Mouse (Mus musculus) liver, embryonic 15.5 days (tissue): ENCODE measurements around the gene Mstn. TPM values are rescaled to one million over a fixed set of nuclear protein-coding genes. Genes with fewer than 3 reads are reported as not detected.
A peak's percentile ranks its signal among the peaks of the same experiment; 100 is the strongest.

Source experiments
- ATAC-seq: fragments of 200-750 bp; cut with Nextera tagmentation; 2 replicates; pipeline ENCODE4 v1.8.0; 2017; ENCODE audit warnings: moderate number of reproducible peaks, mild to moderate bottlenecking, moderate library complexity; ENCODE audit not compliant: insufficient read depth
- H3K27ac ChIP-seq: fragments of 300-500 bp; sonication (generic); replicated peaks from 2 replicates; pipeline ENCODE4 v1.5.1; 2015; ENCODE audit warnings: mild to moderate bottlenecking, inconsistent platforms
- H3K27me3 ChIP-seq: fragments of 300-500 bp; sonication (generic); 2 replicates; pipeline ENCODE4 v1.6.1; 2015; ENCODE audit warnings: mild to moderate bottlenecking, inconsistent platforms
- H3K36me3 ChIP-seq: fragments of 300-500 bp; sonication (generic); replicated peaks from 2 replicates; pipeline ENCODE4 v1.6.1; 2015; ENCODE audit warnings: moderate library complexity, mild to moderate bottlenecking, inconsistent platforms
- H3K4me1 ChIP-seq: fragments of 300-500 bp; sonication (generic); replicated peaks from 2 replicates; pipeline ENCODE4 v1.6.1; 2015; ENCODE audit warnings: inconsistent platforms
- H3K4me2 ChIP-seq: fragments of 300-500 bp; sonication (generic); 2 replicates; pipeline ENCODE4 v1.6.1; 2015; ENCODE audit warnings: moderate library complexity, mild to moderate bottlenecking, inconsistent platforms
- H3K4me3 ChIP-seq: fragments of 300-500 bp; sonication (generic); replicated peaks from 2 replicates; pipeline ENCODE4 v1.5.1; 2015; ENCODE audit warnings: mild to moderate bottlenecking, inconsistent platforms
- H3K9ac ChIP-seq: fragments of 300-500 bp; sonication (generic); 2 replicates; pipeline ENCODE4 v1.6.1; 2015; ENCODE audit warnings: moderate library complexity, mild to moderate bottlenecking, inconsistent platforms
- H3K9me3 ChIP-seq: fragments of 300-500 bp; sonication (generic); replicated peaks from 2 replicates; pipeline ENCODE4 v1.6.1; 2016; ENCODE audit warnings: inconsistent platforms
- WGBS: fragments of 180-500 bp; shearing (Covaris S2); methylation state at CpG from one replicate; pipeline ENCODE4 v1.1.7; 2015; ENCODE audit warnings: mixed read lengths; ENCODE audit not compliant: insufficient replicate concordance; 5-methylcytosine and 5-hydroxymethylcytosine counted together
- polyA plus RNA-seq: library from polyadenylated mRNA; unstranded; fragments of >200 nt; fragmentation: Nextera tagmentation; extraction: Ambion mirVana; gene quantifications from 2 replicates; pipeline ENCODE4 v1.2.1, GENCODE M21; 2015

Mstn gene
- polyA plus RNA-seq, 1 experiment from 2014 or later = 0.14 TPM

- 63% methylated on average over 13 of the region's 13 CpGs for WGBS
- Histone ChIP-seq H3K27ac (no peak overlapping the region), H3K4me2 (no peak overlapping the region), H3K4me1 (no peaks in the 10 kb centered on the region), H3K9me3 (no peaks in the 10 kb centered on the region), H3K27me3 (no peaks in the 10 kb centered on the region), H3K9ac (no peak overlapping the region), H3K4me3 (no peak overlapping the region), H3K36me3 (no peaks in the 10 kb centered on the region)
- no peak for ATAC-seq
Measured at GRCm38 (mm10) chr1:53061871-53062608, 600 bp downstream of the Mstn start.

GRCm38 (mm10) chr1:53063921-53064320 lies 2.5 kb downstream of the Mstn start:
- Histone ChIP-seq H3K27ac (no peak overlapping the region), H3K4me2 (no peak overlapping the region), H3K36me3 (no peaks in the 10 kb centered on the region), H3K4me1 (no peaks in the 10 kb centered on the region), H3K9me3 (no peaks in the 10 kb centered on the region), H3K4me3 (no peak overlapping the region), H3K9ac (no peak overlapping the region), H3K27me3 (no peaks in the 10 kb centered on the region)
- 57% methylated on average over 4 of the region's 4 CpGs for WGBS
- ATAC-seq = no peak

- ATAC-seq = 0 out of 2 replicates have a peak, but pooled peaks have one; percentile 7
- no peaks in the 10 kb centered on the region for H3K9me3 ChIP-seq
- no peak overlapping the region for H3K9ac ChIP-seq
- H3K36me3 ChIP-seq = no peaks in the 10 kb centered on the region
- no peaks in the 10 kb centered on the region for H3K27me3 ChIP-seq
- no peaks in the 10 kb centered on the region; the same call in 1 of the 2 replicates for H3K4me1 ChIP-seq
- H3K4me3 ChIP-seq = no peak overlapping the region
- WGBS = 50% methylated on average over 5 of the region's 5 CpGs
- no peak overlapping the region for H3K4me2 ChIP-seq
- no peak overlapping the region for H3K27ac ChIP-seq
Measured at GRCm38 (mm10) chr1:53069726-53070514, 8.5 kb downstream of the Mstn start.

- no peaks in the 10 kb centered on the region for H3K36me3 ChIP-seq
- H3K27ac ChIP-seq = no peak overlapping the region; the same call in 1 of the 2 replicates
- H3K9ac ChIP-seq = no peak overlapping the region
- 67% methylated on average over 1 of the region's 1 CpGs for WGBS
- no peak overlapping the region for H3K4me2 ChIP-seq
- no peaks in the 10 kb centered on the region; the same call in 1 of the 2 replicates for H3K4me1 ChIP-seq
- peak; percentile 61 for ATAC-seq
- H3K9me3 ChIP-seq = no peaks in the 10 kb centered on the region
- H3K4me3 ChIP-seq = no peak overlapping the region
- H3K27me3 ChIP-seq = no peaks in the 10 kb centered on the region
Measured at GRCm38 (mm10) chr1:53070664-53071175, 9.3 kb downstream of the Mstn start.

GRCm38 (mm10) chr1:53076656-53077055 lies 15.2 kb downstream of the Mstn start:
- Histone ChIP-seq H3K9ac (no peak overlapping the region), H3K9me3 (no peaks in the 10 kb centered on the region), H3K27ac (no peak overlapping the region), H3K4me2 (no peak overlapping the region), H3K36me3 (no peaks in the 10 kb centered on the region), H3K4me1 (no peaks in the 10 kb centered on the region; the same call in 1 of the 2 replicates), H3K27me3 (no peaks in the 10 kb centered on the region), H3K4me3 (no peak overlapping the region)
- no peak for ATAC-seq
- WGBS = 53% methylated on average over 3 of the region's 3 CpGs

- 65% methylated on average over 2 of the region's 2 CpGs for WGBS
- Histone ChIP-seq H3K4me3 (no peak overlapping the region), H3K9ac (no peak overlapping the region), H3K4me2 (no peak overlapping the region), H3K4me1 (no peaks in the 10 kb centered on the region), H3K36me3 (no peaks in the 10 kb centered on the region), H3K27ac (no peak overlapping the region), H3K9me3 (no peaks in the 10 kb centered on the region), H3K27me3 (no peaks in the 10 kb centered on the region)
- ATAC-seq = no peak
Measured at GRCm38 (mm10) chr1:53079876-53080275, 18.4 kb downstream of the Mstn start.

- no peaks in the 10 kb centered on the region for H3K27me3 ChIP-seq
- no peak overlapping the region for H3K4me2 ChIP-seq
- no peaks in the 10 kb centered on the region for H3K36me3 ChIP-seq
- H3K4me1 ChIP-seq = no peaks in the 10 kb centered on the region
- no peak overlapping the region for H3K27ac ChIP-seq
- no peak overlapping the region for H3K4me3 ChIP-seq
- no peaks in the 10 kb centered on the region for H3K9me3 ChIP-seq
- no peak overlapping the region for H3K9ac ChIP-seq
- WGBS = 35% methylated on average over 3 of the region's 3 CpGs
- no peak for ATAC-seq
Measured at GRCm38 (mm10) chr1:53080603-53081002, 19.2 kb downstream of the Mstn start.

- H3K9ac ChIP-seq = no peak overlapping the region
- WGBS = 70% methylated on average over 15 of the region's 15 CpGs
- no peak overlapping the region for H3K4me3 ChIP-seq
- ATAC-seq = no peak
- H3K4me1 ChIP-seq = no peaks in the 10 kb centered on the region
- no peaks in the 10 kb centered on the region for H3K27me3 ChIP-seq
- H3K36me3 ChIP-seq = no peaks in the 10 kb centered on the region
- H3K4me2 ChIP-seq = no peak overlapping the region
- H3K27ac ChIP-seq = no peak overlapping the region
- no peaks in the 10 kb centered on the region for H3K9me3 ChIP-seq
Measured at GRCm38 (mm10) chr1:53085256-53085655, 23.8 kb downstream of the Mstn start.

GRCm38 (mm10) chr1:53085991-53086390 lies 24.6 kb downstream of the Mstn start:
- Histone ChIP-seq H3K36me3 (no peaks in the 10 kb centered on the region), H3K4me3 (no peak overlapping the region), H3K4me2 (no peak overlapping the region), H3K4me1 (no peaks in the 10 kb centered on the region), H3K9ac (no peak overlapping the region), H3K27me3 (no peaks in the 10 kb centered on the region), H3K27ac (no peak overlapping the region), H3K9me3 (no peaks in the 10 kb centered on the region)
- WGBS = 50% methylated on average over 4 of the region's 4 CpGs
- ATAC-seq = no peak

GRCm38 (mm10) chr1:53093180-53093579 lies 31.7 kb downstream of the Mstn start:
- Histone ChIP-seq H3K4me2 (no peak overlapping the region), H3K4me1 (no peaks in the 10 kb centered on the region), H3K36me3 (no peaks in the 10 kb centered on the region), H3K27me3 (no peaks in the 10 kb centered on the region), H3K9ac (no peak overlapping the region), H3K9me3 (no peaks in the 10 kb centered on the region), H3K27ac (no peak overlapping the region), H3K4me3 (no peak overlapping the region)
- no peak for ATAC-seq
- 26% methylated on average over 3 of the region's 3 CpGs for WGBS

- Histone ChIP-seq H3K4me2 (no peak overlapping the region), H3K9me3 (no peaks in the 10 kb centered on the region), H3K27ac (no peak overlapping the region), H3K36me3 (no peaks in the 10 kb centered on the region), H3K9ac (no peak overlapping the region), H3K4me1 (no peaks in the 10 kb centered on the region), H3K4me3 (no peak overlapping the region), H3K27me3 (no peaks in the 10 kb centered on the region)
- no peak for ATAC-seq
- 56% methylated on average over 1 of the region's 1 CpGs for WGBS
Measured at GRCm38 (mm10) chr1:53110561-53110960, 49.1 kb downstream of the Mstn start.
